Mouse (Mus musculus): ENCODE results near the gene Ormdl2. TPM values are rescaled to one million over a fixed set of nuclear protein-coding genes. Genes with fewer than 3 reads are reported as not detected.

Gene Ormdl2
- total RNA-seq, 2 experiments from 2014 or later, result 23.9 to 32.7 TPM

GRCm38 (mm10) chr10:128804271-128805091, 17.0 kb downstream of the Ormdl2 start, which contains the start of gene Tmem198b:
Gene Tmem198b, minus strand, starts transcription at chr10:128804370.
- no peak for ATAC-seq (replicated peaks; ENCODE audit: low FRiP score, poor library complexity, severe bottlenecking)

- ATAC-seq (replicated peaks; ENCODE audit: low FRiP score, poor library complexity, severe bottlenecking), result no peak
Measured at GRCm38 (mm10) chr10:128803771-128804270, 17.6 kb downstream of the Ormdl2 start, which contains the start of gene Dnajc14. Gene Dnajc14, plus strand, starts transcription at chr10:128804062.

GRCm38 (mm10) chr10:128803361-128803760, 18.1 kb downstream of the Ormdl2 start:
- no peak for ATAC-seq (replicated peaks; ENCODE audit: low FRiP score, poor library complexity, severe bottlenecking)

GRCm38 (mm10) chr10:128802956-128803355, 18.5 kb downstream of the Ormdl2 start:
- no peak for ATAC-seq (replicated peaks; ENCODE audit: low FRiP score, poor library complexity, severe bottlenecking)

GRCm38 (mm10) chr10:128801981-128802495, 19.4 kb downstream of the Ormdl2 start:
- no peak for ATAC-seq (replicated peaks; ENCODE audit: low FRiP score, poor library complexity, severe bottlenecking)

GRCm38 (mm10) chr10:128798676-128799075, 22.8 kb downstream of the Ormdl2 start:
- no peak for ATAC-seq (replicated peaks; ENCODE audit: low FRiP score, poor library complexity, severe bottlenecking)

GRCm38 (mm10) chr10:128795581-128795980, 25.9 kb downstream of the Ormdl2 start:
- ATAC-seq (replicated peaks; ENCODE audit: low FRiP score, poor library complexity, severe bottlenecking), result no peak

- no peak for ATAC-seq (replicated peaks; ENCODE audit: low FRiP score, poor library complexity, severe bottlenecking)
Measured at GRCm38 (mm10) chr10:128794391-128794790, 27.1 kb downstream of the Ormdl2 start.

- ATAC-seq (replicated peaks; ENCODE audit: low FRiP score, poor library complexity, severe bottlenecking), result no peak
Measured at GRCm38 (mm10) chr10:128793258-128793657, 28.2 kb downstream of the Ormdl2 start.

- no peak for ATAC-seq (replicated peaks; ENCODE audit: low FRiP score, poor library complexity, severe bottlenecking)
Measured at GRCm38 (mm10) chr10:128792041-128792440, 29.4 kb downstream of the Ormdl2 start.

- ATAC-seq (replicated peaks; ENCODE audit: low FRiP score, poor library complexity, severe bottlenecking), result no peak
Measured at GRCm38 (mm10) chr10:128790398-128791124, 30.9 kb downstream of the Ormdl2 start, which contains the start of gene Mmp19. Gene Mmp19, plus strand, starts transcription at chr10:128790910.

- no peak for ATAC-seq (replicated peaks; ENCODE audit: low FRiP score, poor library complexity, severe bottlenecking)
Measured at GRCm38 (mm10) chr10:128780200-128780599, 41.2 kb downstream of the Ormdl2 start.

- ATAC-seq (replicated peaks; ENCODE audit: low FRiP score, poor library complexity, severe bottlenecking), result no peak
Measured at GRCm38 (mm10) chr10:128779011-128779795, 42.2 kb downstream of the Ormdl2 start.

- no peak for ATAC-seq (replicated peaks; ENCODE audit: low FRiP score, poor library complexity, severe bottlenecking)
Measured at GRCm38 (mm10) chr10:128778441-128778840, 43.0 kb downstream of the Ormdl2 start.

GRCm38 (mm10) chr10:128773685-128774084, 47.8 kb downstream of the Ormdl2 start:
- ATAC-seq (replicated peaks; ENCODE audit: low FRiP score, poor library complexity, severe bottlenecking), result no peak

GRCm38 (mm10) chr10:128772895-128773294, 48.5 kb downstream of the Ormdl2 start:
- ATAC-seq (replicated peaks; ENCODE audit: low FRiP score, poor library complexity, severe bottlenecking), result no peak
